Mouse (Mus musculus): ENCODE data around the gene Sphkap. TPM values are rescaled to one million over a fixed set of nuclear protein-coding genes. Genes with fewer than 3 reads are reported as not detected.

The Sphkap gene
- total and polyA plus RNA-seq, 2 experiments, result not detected

- H3K4me3 ChIP-seq (ENCODE audit: insufficient read depth, low read depth, low read length), result no peak overlapping the region
- 82% methylated on average over 5 of the region's 5 CpGs for WGBS
- H3K27ac ChIP-seq (replicated peaks; ENCODE audit: insufficient read depth, low read depth, low read length), result no peak overlapping the region
- no peaks in the 10 kb centered on the region for H3K4me1 ChIP-seq (ENCODE audit: control insufficient read depth, insufficient read depth, low read length)
- no peak for DNase-seq (ENCODE audit: extremely low read depth, low read depth, low spot score)
- TF ChIP-seq POLR2A (IDR thresholded peaks at IDR 0.05; ENCODE audit: extremely low read depth, insufficient read depth, low read length) (no peak), CTCF (IDR thresholded peaks at IDR 0.05; ENCODE audit: low read depth, low read length) (no peak)
- H3K27me3 ChIP-seq (ENCODE audit: control insufficient read depth, insufficient read depth, low read length), result no peaks in the 10 kb centered on the region
- no peaks in the 10 kb centered on the region for H3K36me3 ChIP-seq (ENCODE audit: control insufficient read depth, insufficient read depth, low read length)
- no peak overlapping the region for H3K9ac ChIP-seq (ENCODE audit: low read depth, low read length)
- H3K79me2 ChIP-seq (ENCODE audit: control insufficient read depth, insufficient read depth, low read length), result no peaks in the 10 kb centered on the region
These were observed 41.5 kb downstream of the Sphkap start for GRCm38 (mm10) chr1:83366456-83366855.

- 78% methylated on average over 6 of the region's 6 CpGs for WGBS
- H3K4me1 ChIP-seq (ENCODE audit: control insufficient read depth, insufficient read depth, low read length), result peaks cover 2% of the 10 kb centered on the region; the same call in 1 of the 2 replicates
- H3K79me2 ChIP-seq (ENCODE audit: control insufficient read depth, insufficient read depth, low read length), result no peaks in the 10 kb centered on the region
- DNase-seq (ENCODE audit: extremely low read depth, low read depth, low spot score), result no peak
- no peak overlapping the region for H3K9ac ChIP-seq (ENCODE audit: low read depth, low read length)
- no peak overlapping the region for H3K4me3 ChIP-seq (ENCODE audit: insufficient read depth, low read depth, low read length)
- no peak overlapping the region for H3K27ac ChIP-seq (replicated peaks; ENCODE audit: insufficient read depth, low read depth, low read length)
- no peak for TF ChIP-seq CTCF (IDR thresholded peaks at IDR 0.05; ENCODE audit: low read depth, low read length)
- H3K27me3 ChIP-seq (ENCODE audit: control insufficient read depth, insufficient read depth, low read length), result no peaks in the 10 kb centered on the region
- H3K36me3 ChIP-seq (ENCODE audit: control insufficient read depth, insufficient read depth, low read length), result no peaks in the 10 kb centered on the region
These were observed 45.8 kb downstream of the Sphkap start for GRCm38 (mm10) chr1:83362168-83362567.

DNA sequence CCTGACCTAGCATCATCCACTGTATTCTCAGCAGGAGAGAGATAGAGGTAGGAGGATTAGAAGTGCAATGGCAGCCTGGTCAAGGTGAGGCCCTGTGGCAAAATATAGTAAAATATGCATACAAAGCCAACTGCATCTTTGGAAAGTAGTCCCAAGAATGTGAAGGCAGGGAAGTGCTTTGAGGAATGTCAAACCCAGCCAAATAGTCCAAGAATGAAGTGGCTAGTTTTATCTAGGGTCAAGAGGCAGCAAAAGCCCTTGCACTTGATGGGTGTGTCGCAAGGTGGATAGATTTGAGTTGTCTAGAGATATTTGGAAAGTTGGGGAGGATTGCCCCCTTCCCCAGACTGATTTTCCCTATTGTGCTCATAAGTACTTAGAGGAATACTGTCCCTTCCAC is 61.5 kb downstream of the Sphkap start:
- no peak overlapping the region for H3K9ac ChIP-seq (ENCODE audit: low read depth, low read length)
- no peaks in the 10 kb centered on the region for H3K27me3 ChIP-seq (ENCODE audit: control insufficient read depth, insufficient read depth, low read length)
- no peak overlapping the region for H3K27ac ChIP-seq (replicated peaks; ENCODE audit: insufficient read depth, low read depth, low read length)
- H3K79me2 ChIP-seq (ENCODE audit: control insufficient read depth, insufficient read depth, low read length), result no peaks in the 10 kb centered on the region
- DNase-seq (ENCODE audit: extremely low read depth, low read depth, low spot score), result no peak
- 83% methylated on average over 1 of the region's 1 CpGs for WGBS
- TF ChIP-seq CTCF (IDR thresholded peaks at IDR 0.05; ENCODE audit: low read depth, low read length) (no peak), POLR2A (IDR thresholded peaks at IDR 0.05; ENCODE audit: extremely low read depth, insufficient read depth, low read length) (no peak)
- no peak overlapping the region for H3K4me3 ChIP-seq (ENCODE audit: insufficient read depth, low read depth, low read length)
- H3K36me3 ChIP-seq (ENCODE audit: control insufficient read depth, insufficient read depth, low read length), result no peaks in the 10 kb centered on the region
- no peaks in the 10 kb centered on the region for H3K4me1 ChIP-seq (ENCODE audit: control insufficient read depth, insufficient read depth, low read length)

GRCm38 (mm10) chr1:83345572-83345971 is 62.4 kb downstream of the Sphkap start:
- Histone ChIP-seq H3K27ac (replicated peaks; ENCODE audit: insufficient read depth, low read depth, low read length) (no peak overlapping the region), H3K4me3 (ENCODE audit: insufficient read depth, low read depth, low read length) (no peak overlapping the region)
- 85% methylated on average over 14 of the region's 14 CpGs for WGBS

DNA sequence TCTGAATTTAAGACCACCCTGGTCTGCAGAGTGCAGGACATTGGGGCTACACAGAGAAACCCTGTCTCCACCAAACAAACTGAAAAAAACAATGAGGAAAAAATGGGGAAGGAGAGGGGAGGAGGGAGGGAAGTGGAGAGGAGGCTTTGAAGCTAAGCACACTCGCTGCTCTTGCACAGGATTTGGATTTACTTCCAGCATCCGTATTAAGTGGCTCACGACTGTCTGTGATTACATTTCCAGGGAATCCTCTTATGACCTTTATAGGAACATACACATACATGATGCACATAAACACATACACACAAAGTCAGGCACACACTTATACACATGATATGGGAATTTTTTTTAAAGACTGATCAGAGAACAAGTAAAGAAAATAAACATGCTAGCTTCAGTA is 62.9 kb downstream of the Sphkap start:
- DNase-seq (ENCODE audit: extremely low read depth, low read depth, low spot score), result no peak
- no peak for TF ChIP-seq CTCF (IDR thresholded peaks at IDR 0.05; ENCODE audit: low read depth, low read length)
- TF ChIP-seq POLR2A (IDR thresholded peaks at IDR 0.05; ENCODE audit: extremely low read depth, insufficient read depth, low read length), result no peak
- no peaks in the 10 kb centered on the region for H3K4me1 ChIP-seq (ENCODE audit: control insufficient read depth, insufficient read depth, low read length)
- no peak overlapping the region for H3K4me3 ChIP-seq (ENCODE audit: insufficient read depth, low read depth, low read length)
- H3K27ac ChIP-seq (replicated peaks; ENCODE audit: insufficient read depth, low read depth, low read length), result no peak overlapping the region
- no peaks in the 10 kb centered on the region for H3K27me3 ChIP-seq (ENCODE audit: control insufficient read depth, insufficient read depth, low read length)
- WGBS, result 79% methylated on average over 3 of the region's 3 CpGs
- H3K79me2 ChIP-seq (ENCODE audit: control insufficient read depth, insufficient read depth, low read length), result no peaks in the 10 kb centered on the region
- no peaks in the 10 kb centered on the region for H3K36me3 ChIP-seq (ENCODE audit: control insufficient read depth, insufficient read depth, low read length)
- no peak overlapping the region for H3K9ac ChIP-seq (ENCODE audit: low read depth, low read length)

More at GRCm38 (mm10) chr1:83345572-83345971, 62.4 kb downstream of the Sphkap start:
- H3K79me2 ChIP-seq (ENCODE audit: control insufficient read depth, insufficient read depth, low read length), result no peaks in the 10 kb centered on the region
- H3K36me3 ChIP-seq (ENCODE audit: control insufficient read depth, insufficient read depth, low read length), result no peaks in the 10 kb centered on the region
- H3K27me3 ChIP-seq (ENCODE audit: control insufficient read depth, insufficient read depth, low read length), result no peaks in the 10 kb centered on the region
- no peak for TF ChIP-seq CTCF (IDR thresholded peaks at IDR 0.05; ENCODE audit: low read depth, low read length)
- no peak for TF ChIP-seq POLR2A (IDR thresholded peaks at IDR 0.05; ENCODE audit: extremely low read depth, insufficient read depth, low read length)
- H3K9ac ChIP-seq (ENCODE audit: low read depth, low read length), result no peak overlapping the region
- DNase-seq (ENCODE audit: extremely low read depth, low read depth, low spot score), result no peak
- H3K4me1 ChIP-seq (ENCODE audit: control insufficient read depth, insufficient read depth, low read length), result no peaks in the 10 kb centered on the region

DNA sequence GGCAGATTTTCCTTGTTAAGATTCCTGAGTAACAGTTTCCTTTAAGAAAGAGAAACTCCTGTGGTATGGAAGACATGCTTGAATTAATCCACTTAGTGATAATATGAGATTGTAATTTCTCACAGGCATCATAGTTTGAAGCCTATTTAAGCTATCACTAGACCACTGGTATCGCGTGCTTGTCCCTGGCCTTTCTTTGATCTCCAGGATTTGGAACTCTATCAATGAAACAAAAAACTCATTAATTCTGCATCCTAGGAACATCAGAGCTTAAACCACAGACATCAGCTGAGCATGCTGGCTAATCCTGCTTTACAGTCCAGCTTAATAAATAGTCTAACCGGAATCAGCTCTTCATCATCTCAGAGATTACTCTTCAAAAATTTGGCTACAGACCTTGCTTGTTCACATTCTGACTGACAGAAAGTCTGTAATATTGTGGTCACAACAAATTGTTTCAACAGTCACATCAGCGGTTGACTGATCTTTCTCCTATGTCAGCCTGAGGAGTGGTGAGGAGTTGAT is 65.2 kb downstream of the Sphkap start:
- WGBS, result 93% methylated on average over 4 of the region's 4 CpGs
- no peak overlapping the region for H3K9ac ChIP-seq (ENCODE audit: low read depth, low read length)
- H3K4me3 ChIP-seq (ENCODE audit: insufficient read depth, low read depth, low read length), result no peak overlapping the region
- DNase-seq (ENCODE audit: extremely low read depth, low read depth, low spot score), result no peak
- H3K79me2 ChIP-seq (ENCODE audit: control insufficient read depth, insufficient read depth, low read length), result no peaks in the 10 kb centered on the region
- TF ChIP-seq CTCF (IDR thresholded peaks at IDR 0.05; ENCODE audit: low read depth, low read length) (no peak), POLR2A (IDR thresholded peaks at IDR 0.05; ENCODE audit: extremely low read depth, insufficient read depth, low read length) (no peak)
- H3K27ac ChIP-seq (replicated peaks; ENCODE audit: insufficient read depth, low read depth, low read length), result no peak overlapping the region
- H3K36me3 ChIP-seq (ENCODE audit: control insufficient read depth, insufficient read depth, low read length), result no peaks in the 10 kb centered on the region
- no peaks in the 10 kb centered on the region for H3K4me1 ChIP-seq (ENCODE audit: control insufficient read depth, insufficient read depth, low read length)
- H3K27me3 ChIP-seq (ENCODE audit: control insufficient read depth, insufficient read depth, low read length), result no peaks in the 10 kb centered on the region
